Mouse (Mus musculus) embryonic facial prominence, embryonic 13.5 days (tissue): Measurements from ENCODE around the gene Vmn1r171. TPM values are rescaled to one million over a fixed set of nuclear protein-coding genes. Genes with fewer than 3 reads are reported as not detected.
"Not testable (repeated sequence)": the region's sequence is repeated elsewhere in the genome, so short reads cannot be mapped to it uniquely, and the experiment has no call there.

Source experiments
- ATAC-seq: fragments of 200-750 bp; cut with Nextera tagmentation; 2 replicates; pipeline ENCODE4 v1.8.0; 2017; ENCODE audit warnings: low read depth; ENCODE audit not compliant: insufficient number of reproducible peaks, insufficient read depth, low FRiP score, low TSS enrichment
- H3K27ac ChIP-seq: fragments of 300-500 bp; sonication (generic); 2 replicates; pipeline ENCODE4 v1.5.1; 2015; ENCODE audit warnings: moderate library complexity, mild to moderate bottlenecking, inconsistent platforms
- H3K27me3 ChIP-seq: fragments of 300-500 bp; sonication (generic); 2 replicates; pipeline ENCODE4 v1.6.1; 2015; ENCODE audit warnings: mild to moderate bottlenecking, inconsistent platforms
- H3K36me3 ChIP-seq: fragments of 300-500 bp; sonication (generic); 2 replicates; pipeline ENCODE4 v1.6.1; 2015; ENCODE audit warnings: mild to moderate bottlenecking, inconsistent platforms
- H3K4me1 ChIP-seq: fragments of 300-500 bp; sonication (generic); 2 replicates; pipeline ENCODE4 v1.6.1; 2015; ENCODE audit warnings: inconsistent platforms
- H3K4me2 ChIP-seq: fragments of 300-500 bp; sonication (generic); 2 replicates; pipeline ENCODE4 v1.6.1; 2015; ENCODE audit warnings: moderate library complexity, mild to moderate bottlenecking, inconsistent platforms
- H3K4me3 ChIP-seq: fragments of 300-500 bp; sonication (generic); 2 replicates; pipeline ENCODE4 v1.5.1; 2015; ENCODE audit warnings: mild to moderate bottlenecking, inconsistent platforms
- H3K9ac ChIP-seq: fragments of 300-500 bp; sonication (generic); 2 replicates; pipeline ENCODE4 v1.6.1; 2015; ENCODE audit warnings: mild to moderate bottlenecking, inconsistent platforms
- H3K9me3 ChIP-seq: fragments of 300-500 bp; sonication (generic); 2 replicates; pipeline ENCODE4 v1.6.1; 2016; ENCODE audit warnings: inconsistent platforms
- WGBS: fragments of 180-500 bp; shearing (Covaris S2); methylation state at CpG from one replicate; pipeline ENCODE4 v1.1.7; 2015; ENCODE audit warnings: mixed read lengths; 5-methylcytosine and 5-hydroxymethylcytosine counted together
- polyA plus RNA-seq: library from polyadenylated mRNA; unstranded; fragments of >200 nt; fragmentation: Nextera tagmentation; extraction: Ambion mirVana; gene quantifications from 2 replicates; pipeline ENCODE4 v1.2.1, GENCODE M21; 2015

Gene Vmn1r171
- not detected in 2 replicates for polyA plus RNA-seq

DNA sequence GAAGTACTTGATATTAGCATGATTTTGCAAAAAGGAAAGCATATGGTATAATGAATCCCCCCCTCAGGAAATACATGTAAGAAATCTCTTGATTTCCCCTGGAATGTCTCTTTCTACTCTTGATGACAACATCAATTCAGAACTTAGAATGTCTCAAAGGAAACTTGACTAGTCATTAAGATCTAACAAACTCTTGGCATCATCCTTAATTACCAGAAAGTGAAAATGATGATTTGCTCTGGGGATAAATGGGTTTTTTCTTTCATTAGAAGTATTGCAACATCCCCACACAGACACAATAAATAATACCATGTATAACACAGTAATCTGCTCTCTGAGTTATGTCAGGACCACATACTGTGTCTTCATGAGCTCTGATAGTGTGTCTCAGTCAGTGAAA is at the start of gene Vmn1r171:
Gene Vmn1r171, plus strand, starts transcription at position 301 of the 400 bp plus-strand sequence.
- Histone ChIP-seq H3K27me3 (no peaks in the 10 kb centered on the region), H3K9ac (no peak within 1 kb of the TSS), H3K36me3 (no peaks in the 10 kb centered on the region), H3K27ac (no peak within 1 kb of the TSS), H3K4me2 (no peak within 1 kb of the TSS), H3K9me3 (peaks cover 12% of the 10 kb centered on the region), H3K4me1 (no peaks in the 10 kb centered on the region), H3K4me3 (no peak within 1 kb of the TSS)
- no peak for ATAC-seq

GRCm38 (mm10) chr7:23605875-23606274 is 24.6 kb upstream of the Vmn1r171 start, which contains the start of gene Vmn1r170:
TSS of gene Vmn1r170 (plus strand) at chr7:23606175.
- not testable (repeated sequence) for H3K9me3 ChIP-seq, H3K27ac ChIP-seq, H3K27me3 ChIP-seq, H3K36me3 ChIP-seq, H3K9ac ChIP-seq, H3K4me3 ChIP-seq, H3K4me2 ChIP-seq, H3K4me1 ChIP-seq, ATAC-seq
- 35% methylated on average over 1 of the region's 1 CpGs for WGBS

GRCm38 (mm10) chr7:23658016-23658415 is 27.5 kb downstream of the Vmn1r171 start, which contains the start of gene Vmn1r172:
TSS of gene Vmn1r172 (plus strand) at chr7:23658316.
- H3K4me3 ChIP-seq = no peak within 1 kb of the TSS
- no peaks in the 10 kb centered on the region for H3K36me3 ChIP-seq
- no peak within 1 kb of the TSS for H3K4me2 ChIP-seq
- H3K27ac ChIP-seq = no peak within 1 kb of the TSS
- no peaks in the 10 kb centered on the region for H3K27me3 ChIP-seq
- H3K9me3 ChIP-seq = no peaks in the 10 kb centered on the region
- no peak for ATAC-seq
- 53% methylated on average over 2 of the region's 2 CpGs for WGBS
- H3K9ac ChIP-seq = no peak within 1 kb of the TSS
- no peaks in the 10 kb centered on the region for H3K4me1 ChIP-seq

Other genes with a start within 250 kb of the Vmn1r171 start
- gene Nlrp5, start 244.8 kb upstream of the Vmn1r171 start, polyA plus RNA-seq = not detected in 2 replicates
- not detected in 2 replicates for gene Vmn1r167, start 123.5 kb upstream of the Vmn1r171 start, polyA plus RNA-seq
- not detected in 2 replicates for gene Vmn1r168, start 91.0 kb upstream of the Vmn1r171 start, polyA plus RNA-seq
- gene Vmn1r169, start 55.2 kb upstream of the Vmn1r171 start, polyA plus RNA-seq = not detected in 2 replicates
- gene Vmn1r170, start 24.5 kb upstream of the Vmn1r171 start, polyA plus RNA-seq = not detected in 2 replicates
- gene Vmn1r172, start 27.6 kb downstream of the Vmn1r171 start, polyA plus RNA-seq = not detected in 2 replicates
- not detected in 2 replicates for gene Vmn1r173, start 70.0 kb downstream of the Vmn1r171 start, polyA plus RNA-seq
- gene Vmn1r174, start 121.5 kb downstream of the Vmn1r171 start, polyA plus RNA-seq = not detected in 2 replicates
- gene Vmn1r175, start 179.9 kb downstream of the Vmn1r171 start, polyA plus RNA-seq = not detected in 2 replicates
- gene Vmn1r176, start 206.7 kb downstream of the Vmn1r171 start, polyA plus RNA-seq = not detected in 2 replicates
- not detected in 2 replicates for gene Vmn1r177, start 235.7 kb downstream of the Vmn1r171 start, polyA plus RNA-seq